Mouse (Mus musculus) liver, postnatal 0 days (tissue): Measurements from ENCODE around the gene Frmpd1. TPM values are rescaled to one million over a fixed set of nuclear protein-coding genes. Genes with fewer than 3 reads are reported as not detected.

Source experiments
- ATAC-seq: fragments of 200-750 bp; cut with Nextera tagmentation; 2 replicates; pipeline ENCODE4 v1.8.0; 2017; ENCODE audit warnings: mild to moderate bottlenecking, moderate library complexity
- DNase-seq: peaks from one replicate; pipeline ENCODE4 v3.0.0-alpha.2; 2016
- H3K27ac ChIP-seq: fragments of 300-500 bp; sonication (generic); 2 replicates; pipeline ENCODE4 v1.5.1; 2014; ENCODE audit warnings: antibody characterized with exemption, moderate library complexity, mild to moderate bottlenecking, low read depth
- H3K27me3 ChIP-seq: fragments of 300-500 bp; sonication (generic); 2 replicates; pipeline ENCODE4 v1.6.1; 2014; ENCODE audit warnings: low read length, control low read depth, mixed read lengths; ENCODE audit not compliant: insufficient read depth
- H3K36me3 ChIP-seq: fragments of 300-500 bp; sonication (generic); replicated peaks from 2 replicates; pipeline ENCODE4 v1.6.1; 2014; ENCODE audit warnings: mild to moderate bottlenecking, control low read depth, low read length, moderate library complexity, mixed read lengths; ENCODE audit not compliant: insufficient read depth
- H3K4me1 ChIP-seq: fragments of 300-500 bp; sonication (generic); 2 replicates; pipeline ENCODE4 v1.6.1; 2014; ENCODE audit warnings: antibody characterized with exemption, mild to moderate bottlenecking, control low read depth; ENCODE audit not compliant: insufficient read depth
- H3K4me2 ChIP-seq: fragments of 300-500 bp; sonication (generic); 2 replicates; pipeline ENCODE4 v1.6.1; 2014; ENCODE audit warnings: low read depth, mild to moderate bottlenecking, low read length, moderate library complexity, mixed read lengths
- H3K4me3 ChIP-seq: fragments of 300-500 bp; sonication (generic); 2 replicates; pipeline ENCODE4 v1.5.1; 2014; ENCODE audit warnings: low read depth, low read length
- H3K9ac ChIP-seq: fragments of 300-500 bp; sonication (generic); replicated peaks from 2 replicates; pipeline ENCODE4 v1.6.1; 2014; ENCODE audit warnings: mild to moderate bottlenecking, moderate library complexity
- H3K9me3 ChIP-seq: fragments of 300-500 bp; sonication (generic); 2 replicates; pipeline ENCODE4 v1.6.1; 2016; ENCODE audit warnings: mild to moderate bottlenecking, control low read depth, low read length, mixed read lengths
- CTCF ChIP-seq: sonication (generic); IDR thresholded peaks from 2 replicates; pipeline ENCODE4 v1.5.1; 2016; ENCODE audit warnings: antibody characterized with exemption, low read depth
- EP300 ChIP-seq: IDR thresholded peaks from 2 replicates; pipeline ENCODE4 v1.6.1; 2016; ENCODE audit warnings: antibody characterized with exemption, low read depth, mild to moderate bottlenecking
- WGBS: fragments of 180-500 bp; shearing (Covaris S2); extraction: QIAGEN DNeasy Blood & Tissue Kit; methylation state at CpG from one replicate; pipeline ENCODE4 v1.1.7; 2014; ENCODE audit not compliant: insufficient replicate concordance; 5-methylcytosine and 5-hydroxymethylcytosine counted together
- polyA plus RNA-seq: library from polyadenylated mRNA; unstranded; fragments of >200 nt; fragmentation: Nextera tagmentation; extraction: Ambion mirVana; gene quantifications from 2 replicates; pipeline ENCODE4 v1.2.1, GENCODE M21; 2015

Frmpd1 gene
- polyA plus RNA-seq, 1 experiment from 2014 or later = 0.04 TPM

DNA sequence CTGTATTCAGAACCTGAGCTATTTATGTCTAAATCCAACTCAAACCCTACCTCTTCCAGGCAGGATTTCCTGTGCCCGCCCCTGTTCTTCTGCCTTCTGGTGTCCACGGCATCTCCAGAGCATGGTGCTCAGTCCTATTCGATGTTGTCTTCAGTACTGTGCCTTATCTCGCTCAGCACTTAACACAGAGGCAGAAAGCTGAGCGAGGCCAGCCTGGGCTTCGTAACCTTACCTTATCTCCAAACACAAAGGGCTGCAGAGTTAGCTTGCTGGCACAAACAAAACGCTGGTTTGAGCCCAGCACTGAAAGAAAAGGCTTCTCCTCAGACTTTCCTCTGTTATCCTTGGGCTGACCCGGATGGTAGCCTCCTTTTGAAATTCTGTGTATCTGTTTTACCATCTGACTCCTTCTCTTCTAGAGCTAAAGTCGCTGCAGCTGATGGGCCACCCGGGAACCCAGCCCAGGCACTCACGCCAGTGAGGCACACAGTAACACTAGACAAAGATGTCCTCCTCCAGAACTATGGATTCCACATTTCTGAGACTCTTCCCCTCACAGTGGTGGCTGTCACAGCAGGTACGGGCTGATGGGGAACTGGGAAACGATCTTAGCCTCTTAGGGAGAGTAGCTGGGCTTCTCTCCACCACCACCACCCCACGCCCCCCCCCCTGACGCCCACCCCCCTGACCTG, 58.7 kb downstream of the Frmpd1 start:
- Histone ChIP-seq H3K36me3 (no peaks in the 10 kb centered on the region), H3K4me1 (no peaks in the 10 kb centered on the region), H3K27me3 (no peaks in the 10 kb centered on the region), H3K9me3 (no peaks in the 10 kb centered on the region), H3K27ac (no peak overlapping the region), H3K4me2 (no peak overlapping the region), H3K9ac (no peak overlapping the region), H3K4me3 (no peak overlapping the region)
- TF ChIP-seq EP300 (0 out of 2 replicates have a peak, but pooled peaks have one; percentile 43), CTCF (no peak)
- no peak for DNase-seq
- ATAC-seq = peak; percentile 78
- WGBS = 27% methylated on average over 15 of the region's 15 CpGs

DNA sequence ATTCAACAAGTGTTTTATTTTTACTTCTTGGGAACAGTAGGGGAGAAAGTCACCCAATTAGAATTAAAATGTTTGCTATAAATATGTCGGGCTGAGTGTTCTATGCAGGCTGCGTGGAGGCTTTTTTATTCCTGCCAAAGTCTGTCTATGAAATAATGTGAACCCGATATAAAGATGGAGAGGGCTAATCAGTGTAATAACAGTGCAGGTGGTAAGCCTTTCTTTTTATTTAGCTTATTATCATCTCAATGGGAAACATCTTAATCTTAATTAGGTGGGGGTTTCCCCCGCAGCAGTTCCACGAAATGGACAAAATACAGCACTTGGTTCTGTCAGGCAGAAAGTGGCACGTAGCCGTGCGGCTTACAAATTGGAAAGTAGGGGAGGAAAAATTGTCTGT, 66.6 kb downstream of the Frmpd1 start:
- no peak for DNase-seq
- Histone ChIP-seq H3K27me3 (0 out of 2 replicates have a peak, but pooled peaks cover 2% of the 10 kb centered on the region), H3K4me3 (no peak overlapping the region), H3K4me1 (no peaks in the 10 kb centered on the region), H3K9ac (no peak overlapping the region), H3K4me2 (no peak overlapping the region), H3K27ac (no peak overlapping the region), H3K36me3 (no peaks in the 10 kb centered on the region), H3K9me3 (no peaks in the 10 kb centered on the region)
- no peak for ATAC-seq
- 84% methylated on average over 8 of the region's 8 CpGs for WGBS
- TF ChIP-seq CTCF (no peak), EP300 (no peak)

DNA sequence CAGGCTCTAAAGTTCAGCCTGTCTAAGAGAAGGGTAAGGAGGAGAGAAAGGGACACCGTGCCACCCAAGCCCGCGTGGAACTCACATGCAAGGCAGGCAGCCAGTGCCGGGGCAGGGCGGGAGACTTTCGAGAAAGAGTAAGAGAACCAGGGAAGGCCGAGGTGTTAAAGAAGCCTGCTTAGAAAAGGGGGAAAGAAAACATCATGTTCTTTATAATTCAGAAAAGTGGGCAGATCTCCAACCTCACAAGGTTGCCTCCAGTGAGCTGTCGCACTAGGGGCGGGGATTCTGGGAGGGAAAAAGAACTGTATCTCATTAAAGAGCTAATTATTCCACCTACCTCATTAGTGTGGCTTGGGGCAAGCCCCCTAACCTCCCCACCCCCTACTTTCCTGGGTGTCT, 68.2 kb downstream of the Frmpd1 start:
- Histone ChIP-seq H3K9ac (no peak overlapping the region), H3K4me1 (no peaks in the 10 kb centered on the region), H3K4me2 (no peak overlapping the region), H3K4me3 (no peak overlapping the region), H3K27me3 (0 out of 2 replicates have a peak, but pooled peaks cover 2% of the 10 kb centered on the region), H3K27ac (no peak overlapping the region), H3K36me3 (no peaks in the 10 kb centered on the region), H3K9me3 (no peaks in the 10 kb centered on the region)
- DNase-seq = no peak
- TF ChIP-seq EP300 = no peak
- TF ChIP-seq CTCF = no peak
- ATAC-seq = no peak
- WGBS = 71% methylated on average over 9 of the region's 9 CpGs

DNA sequence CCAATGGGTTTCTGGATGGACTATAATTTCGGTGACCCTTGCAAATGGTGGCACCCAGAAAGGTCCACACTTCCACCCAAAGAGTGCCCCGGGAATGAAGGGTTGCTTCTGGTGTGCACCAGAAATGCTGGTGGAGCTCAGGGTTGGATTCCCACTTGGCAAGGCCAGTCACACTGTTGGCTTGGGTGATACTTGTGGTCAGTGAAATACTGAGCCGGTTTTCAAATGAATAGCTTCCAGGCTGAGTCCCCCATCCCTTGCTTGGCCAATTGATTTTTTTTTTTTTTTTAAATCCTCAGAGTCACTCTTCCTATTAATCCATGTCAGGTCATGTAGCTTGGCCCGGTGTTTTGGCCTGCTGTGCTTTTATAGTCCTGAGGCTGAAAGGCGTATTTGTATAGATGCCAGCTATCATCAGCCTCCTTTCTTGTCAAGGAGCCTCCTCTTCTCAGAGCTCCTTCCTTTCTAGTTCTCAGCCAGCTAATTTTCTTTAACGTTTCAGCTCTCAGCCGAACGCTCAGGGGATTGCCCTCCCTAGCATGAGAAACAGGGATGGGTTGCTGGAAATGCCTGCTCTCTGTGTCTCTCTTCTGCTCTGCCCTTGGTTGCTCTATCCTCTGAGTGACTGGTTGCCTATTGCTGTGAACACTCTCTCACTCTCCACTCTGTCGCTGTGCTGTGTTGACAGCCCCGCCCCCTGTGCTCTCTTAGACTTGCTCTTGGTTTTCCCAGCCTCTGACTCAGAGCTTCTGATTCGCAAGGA, 69.3 kb downstream of the Frmpd1 start:
- H3K27me3 ChIP-seq = 0 out of 2 replicates have a peak, but pooled peaks cover 2% of the 10 kb centered on the region
- ATAC-seq (no peak), DNase-seq (no peak)
- no peak overlapping the region for H3K4me2 ChIP-seq
- TF ChIP-seq EP300 = no peak
- TF ChIP-seq CTCF = no peak
- H3K4me1 ChIP-seq = no peaks in the 10 kb centered on the region
- no peak overlapping the region for H3K4me3 ChIP-seq
- 52% methylated on average over 11 of the region's 11 CpGs for WGBS
- H3K9me3 ChIP-seq = no peaks in the 10 kb centered on the region
- H3K9ac ChIP-seq = no peak overlapping the region
- H3K27ac ChIP-seq = no peak overlapping the region
- no peaks in the 10 kb centered on the region for H3K36me3 ChIP-seq

DNA sequence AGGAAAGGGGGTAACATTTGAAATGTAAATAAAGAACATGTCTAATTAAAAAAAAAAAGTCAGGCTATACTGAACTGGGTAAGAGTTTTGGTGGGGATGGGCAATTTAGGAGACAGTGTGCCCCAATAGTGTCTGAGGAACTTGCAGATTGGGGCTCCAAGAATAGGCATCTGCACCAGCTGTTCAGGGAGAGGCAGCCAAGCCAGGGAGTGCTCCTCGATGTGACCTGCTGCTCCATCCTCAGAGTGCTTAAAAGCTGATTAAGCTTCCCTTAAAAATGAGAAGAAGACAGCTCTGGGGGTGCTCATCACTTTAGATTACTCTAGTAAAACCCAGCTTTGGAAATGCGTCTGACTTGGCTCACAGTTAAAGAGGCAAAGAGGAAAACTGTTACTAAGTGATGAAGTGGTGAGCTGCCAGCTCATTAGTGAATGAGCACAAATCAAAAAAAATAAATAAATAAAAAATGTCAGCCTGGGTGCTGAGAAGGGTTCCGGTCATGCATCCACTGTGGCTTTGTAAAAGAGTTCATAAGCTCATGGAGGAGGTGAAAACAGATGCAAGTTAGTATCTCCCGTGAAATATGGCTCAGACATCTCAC, 74.7 kb downstream of the Frmpd1 start:
- ATAC-seq (no peak), DNase-seq (no peak)
- Histone ChIP-seq H3K36me3 (no peaks in the 10 kb centered on the region), H3K4me2 (no peak overlapping the region), H3K9me3 (no peaks in the 10 kb centered on the region), H3K4me1 (no peaks in the 10 kb centered on the region), H3K9ac (no peak overlapping the region), H3K27me3 (0 out of 2 replicates have a peak, but pooled peaks cover 2% of the 10 kb centered on the region), H3K4me3 (no peak overlapping the region), H3K27ac (no peak overlapping the region)
- TF ChIP-seq EP300 (no peak), CTCF (no peak)
- 59% methylated on average over 4 of the region's 4 CpGs for WGBS

DNA sequence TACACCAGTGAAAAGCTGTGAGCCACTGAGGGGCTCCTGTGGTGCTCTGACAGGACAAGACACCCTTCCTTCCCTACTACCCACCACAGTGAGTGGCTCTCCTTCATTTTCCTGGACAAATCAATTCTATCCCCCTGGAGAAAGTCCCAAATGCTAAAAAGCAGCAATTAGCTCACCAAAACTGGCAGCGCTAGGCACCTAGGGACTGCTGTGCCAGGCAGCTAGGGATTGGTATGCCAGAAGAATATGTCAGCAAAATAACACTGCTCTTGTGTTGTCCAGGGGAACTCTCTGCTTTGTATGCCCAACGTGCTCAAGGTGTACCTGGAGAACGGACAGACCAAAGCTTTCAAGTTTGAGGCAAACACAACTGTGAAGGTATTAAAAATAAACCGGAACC, 76.9 kb downstream of the Frmpd1 start:
- ATAC-seq (no peak), DNase-seq (no peak)
- Histone ChIP-seq H3K4me1 (no peaks in the 10 kb centered on the region), H3K9me3 (no peaks in the 10 kb centered on the region), H3K27ac (no peak overlapping the region), H3K36me3 (no peaks in the 10 kb centered on the region), H3K4me3 (no peak overlapping the region), H3K4me2 (no peak overlapping the region), H3K9ac (no peak overlapping the region), H3K27me3 (no peaks in the 10 kb centered on the region)
- WGBS = 84% methylated on average over 4 of the region's 4 CpGs
- TF ChIP-seq EP300 (no peak), CTCF (no peak)
